Mouse (Mus musculus): Measurements from ENCODE around the gene Runx2. TPM values are rescaled to one million over a fixed set of nuclear protein-coding genes. Genes with fewer than 3 reads are reported as not detected.

Runx2 gene
- polyA plus RNA-seq, 1 experiment from 2014 or later: 0.21 TPM

GRCm38 (mm10) chr17:44606245-44606644, 208.4 kb downstream of the Runx2 start:
- WGBS: 82% methylated on average over 7 of the region's 7 CpGs
- ATAC-seq (ENCODE audit: extremely low read depth, insufficient number of reproducible peaks, low FRiP score, low TSS enrichment): no peak
- 0 out of 2 replicates have a peak, but pooled peaks cover 2% of the 10 kb centered on the region for H3K27me3 ChIP-seq (replicated peaks)

GRCm38 (mm10) chr17:44605749-44606148, 208.8 kb downstream of the Runx2 start:
- no peaks in the 10 kb centered on the region for H3K36me3 ChIP-seq
- no peaks in the 10 kb centered on the region for H3K9me3 ChIP-seq
- H3K27ac ChIP-seq (replicated peaks): no peak overlapping the region
- H3K27me3 ChIP-seq (replicated peaks): 0 out of 2 replicates have a peak, but pooled peaks cover 2% of the 10 kb centered on the region
- no peak overlapping the region for H3K4me2 ChIP-seq
- WGBS: 79% methylated on average over 3 of the region's 3 CpGs
- H3K4me3 ChIP-seq: no peak overlapping the region
- no peak for ATAC-seq (ENCODE audit: extremely low read depth, insufficient number of reproducible peaks, low FRiP score, low TSS enrichment)
- H3K4me1 ChIP-seq: 0 out of 2 replicates have a peak, but pooled peaks cover 2% of the 10 kb centered on the region
- no peak overlapping the region for H3K9ac ChIP-seq

More at GRCm38 (mm10) chr17:44606245-44606644, 208.4 kb downstream of the Runx2 start:
- no peaks in the 10 kb centered on the region for H3K36me3 ChIP-seq
- H3K4me2 ChIP-seq: no peak overlapping the region
- H3K4me3 ChIP-seq: no peak overlapping the region
- H3K27ac ChIP-seq (replicated peaks): no peak overlapping the region
- 0 out of 2 replicates have a peak, but pooled peaks cover 2% of the 10 kb centered on the region for H3K4me1 ChIP-seq
- no peak overlapping the region for H3K9ac ChIP-seq
- H3K9me3 ChIP-seq: no peaks in the 10 kb centered on the region

- whole genome bisulfite sequencing: 60% methylated on average over 4 of the region's 4 CpGs
These were observed 211.4 kb downstream of the Runx2 start for GRCm38 (mm10) chr17:44603170-44603569.

GRCm38 (mm10) chr17:44601317-44602021, 213.1 kb downstream of the Runx2 start:
- Histone ChIP-seq H3K36me3 (no peaks in the 10 kb centered on the region), H3K9me3 (no peaks in the 10 kb centered on the region), H3K4me3 (no peak overlapping the region), H3K9ac (no peak overlapping the region), H3K4me1 (0 out of 2 replicates have a peak, but pooled peaks cover 2% of the 10 kb centered on the region), H3K4me2 (no peak overlapping the region), H3K27me3 (replicated peaks) (no peaks in the 10 kb centered on the region; the same call in 1 of the 2 replicates), H3K27ac (replicated peaks) (no peak overlapping the region)
- no peak for ATAC-seq (ENCODE audit: extremely low read depth, insufficient number of reproducible peaks, low FRiP score, low TSS enrichment)
- 65% methylated on average over 11 of the region's 11 CpGs for WGBS

More at GRCm38 (mm10) chr17:44603170-44603569, 211.4 kb downstream of the Runx2 start:
- no peaks in the 10 kb centered on the region for H3K27me3 ChIP-seq (replicated peaks)
- H3K36me3 ChIP-seq: no peaks in the 10 kb centered on the region
- 0 out of 2 replicates have a peak, but pooled peaks cover 2% of the 10 kb centered on the region for H3K4me1 ChIP-seq
- H3K9me3 ChIP-seq: no peaks in the 10 kb centered on the region
- no peak overlapping the region for H3K27ac ChIP-seq (replicated peaks)
- H3K9ac ChIP-seq: no peak overlapping the region
- no peak overlapping the region for H3K4me2 ChIP-seq
- H3K4me3 ChIP-seq: no peak overlapping the region
- no peak for ATAC-seq (ENCODE audit: extremely low read depth, insufficient number of reproducible peaks, low FRiP score, low TSS enrichment)

GRCm38 (mm10) chr17:44599856-44600255, 214.7 kb downstream of the Runx2 start:
- H3K27me3 ChIP-seq (replicated peaks): no peaks in the 10 kb centered on the region; the same call in 1 of the 2 replicates
- no peak overlapping the region for H3K4me2 ChIP-seq
- 68% methylated on average over 1 of the region's 1 CpGs for WGBS
- no peaks in the 10 kb centered on the region for H3K9me3 ChIP-seq
- H3K27ac ChIP-seq (replicated peaks): no peak overlapping the region
- 0 out of 2 replicates have a peak, but pooled peaks cover 2% of the 10 kb centered on the region for H3K4me1 ChIP-seq
- no peak overlapping the region for H3K4me3 ChIP-seq
- no peaks in the 10 kb centered on the region for H3K36me3 ChIP-seq
- no peak overlapping the region for H3K9ac ChIP-seq
- ATAC-seq (ENCODE audit: extremely low read depth, insufficient number of reproducible peaks, low FRiP score, low TSS enrichment): no peak

GRCm38 (mm10) chr17:44599132-44599531, 215.5 kb downstream of the Runx2 start:
- H3K27me3 ChIP-seq (replicated peaks): no peaks in the 10 kb centered on the region; the same call in 1 of the 2 replicates
- H3K36me3 ChIP-seq: no peaks in the 10 kb centered on the region
- H3K9ac ChIP-seq: no peak overlapping the region
- H3K9me3 ChIP-seq: no peaks in the 10 kb centered on the region
- no peak overlapping the region for H3K27ac ChIP-seq (replicated peaks)
- H3K4me2 ChIP-seq: no peak overlapping the region
- no peak overlapping the region for H3K4me3 ChIP-seq
- 72% methylated on average over 2 of the region's 2 CpGs for WGBS
- H3K4me1 ChIP-seq: 0 out of 2 replicates have a peak, but pooled peaks cover 2% of the 10 kb centered on the region
- ATAC-seq (ENCODE audit: extremely low read depth, insufficient number of reproducible peaks, low FRiP score, low TSS enrichment): no peak

- 68% methylated on average over 8 of the region's 8 CpGs for WGBS
- Histone ChIP-seq H3K36me3 (no peaks in the 10 kb centered on the region), H3K4me1 (0 out of 2 replicates have a peak, but pooled peaks cover 2% of the 10 kb centered on the region), H3K9ac (no peak overlapping the region), H3K9me3 (no peaks in the 10 kb centered on the region), H3K27ac (replicated peaks) (no peak overlapping the region), H3K4me2 (no peak overlapping the region), H3K27me3 (replicated peaks) (peaks cover 5% of the 10 kb centered on the region; the same call in 1 of the 2 replicates), H3K4me3 (no peak overlapping the region)
- ATAC-seq (ENCODE audit: extremely low read depth, insufficient number of reproducible peaks, low FRiP score, low TSS enrichment): no peak
These were observed 216.6 kb downstream of the Runx2 start for GRCm38 (mm10) chr17:44597918-44598504.

GRCm38 (mm10) chr17:44592737-44593090, 221.9 kb downstream of the Runx2 start:
- no peak for ATAC-seq (ENCODE audit: extremely low read depth, insufficient number of reproducible peaks, low FRiP score, low TSS enrichment)
- Histone ChIP-seq H3K27ac (replicated peaks) (no peak overlapping the region), H3K4me3 (no peak overlapping the region), H3K36me3 (no peaks in the 10 kb centered on the region), H3K9ac (no peak overlapping the region), H3K4me1 (no peaks in the 10 kb centered on the region), H3K4me2 (no peak overlapping the region), H3K27me3 (replicated peaks) (peaks cover 5% of the 10 kb centered on the region; the same call in 1 of the 2 replicates), H3K9me3 (no peaks in the 10 kb centered on the region)
- 81% methylated on average over 6 of the region's 6 CpGs for WGBS

GRCm38 (mm10) chr17:44592067-44592736, 222.4 kb downstream of the Runx2 start:
- Histone ChIP-seq H3K4me1 (no peaks in the 10 kb centered on the region), H3K4me2 (no peak overlapping the region), H3K27ac (replicated peaks) (no peak overlapping the region), H3K9ac (no peak overlapping the region; the same call in 1 of the 2 replicates), H3K36me3 (no peaks in the 10 kb centered on the region), H3K4me3 (no peak overlapping the region), H3K9me3 (no peaks in the 10 kb centered on the region), H3K27me3 (replicated peaks) (peaks cover 5% of the 10 kb centered on the region; the same call in 1 of the 2 replicates)
- 72% methylated on average over 16 of the region's 16 CpGs for WGBS
- no peak for ATAC-seq (ENCODE audit: extremely low read depth, insufficient number of reproducible peaks, low FRiP score, low TSS enrichment)

GRCm38 (mm10) chr17:44588470-44588869, 226.1 kb downstream of the Runx2 start:
- no peak for ATAC-seq (ENCODE audit: extremely low read depth, insufficient number of reproducible peaks, low FRiP score, low TSS enrichment)

GRCm38 (mm10) chr17:44588020-44588419, 226.6 kb downstream of the Runx2 start:
- ATAC-seq (ENCODE audit: extremely low read depth, insufficient number of reproducible peaks, low FRiP score, low TSS enrichment): no peak
- H3K4me2 ChIP-seq: no peak overlapping the region
- H3K9me3 ChIP-seq: no peaks in the 10 kb centered on the region
- WGBS: 33% methylated on average over 3 of the region's 3 CpGs
- no peaks in the 10 kb centered on the region for H3K4me1 ChIP-seq
- no peaks in the 10 kb centered on the region for H3K36me3 ChIP-seq
- no peak overlapping the region for H3K9ac ChIP-seq
- H3K27ac ChIP-seq (replicated peaks): no peak overlapping the region
- peaks cover 5% of the 10 kb centered on the region; the same call in 1 of the 2 replicates for H3K27me3 ChIP-seq (replicated peaks)
- no peak overlapping the region for H3K4me3 ChIP-seq

More at GRCm38 (mm10) chr17:44588470-44588869, 226.1 kb downstream of the Runx2 start:
- Histone ChIP-seq H3K36me3 (no peaks in the 10 kb centered on the region), H3K9me3 (no peaks in the 10 kb centered on the region), H3K27me3 (replicated peaks) (peaks cover 6% of the 10 kb centered on the region; the same call in 1 of the 2 replicates), H3K9ac (no peak overlapping the region), H3K4me2 (no peak overlapping the region), H3K4me1 (no peaks in the 10 kb centered on the region), H3K27ac (replicated peaks) (no peak overlapping the region), H3K4me3 (no peak overlapping the region)
- WGBS: 59% methylated on average over 3 of the region's 3 CpGs

Measured in heart, embryonic 13.5 days (tissue).